Mouse (Mus musculus): ENCODE measurements around the gene Cnksr3. TPM values are rescaled to one million over a fixed set of nuclear protein-coding genes. Genes with fewer than 3 reads are reported as not detected.

Gene Cnksr3
- polyA plus RNA-seq, 1 experiment from 2014 or later, result 15.2 TPM

DNA sequence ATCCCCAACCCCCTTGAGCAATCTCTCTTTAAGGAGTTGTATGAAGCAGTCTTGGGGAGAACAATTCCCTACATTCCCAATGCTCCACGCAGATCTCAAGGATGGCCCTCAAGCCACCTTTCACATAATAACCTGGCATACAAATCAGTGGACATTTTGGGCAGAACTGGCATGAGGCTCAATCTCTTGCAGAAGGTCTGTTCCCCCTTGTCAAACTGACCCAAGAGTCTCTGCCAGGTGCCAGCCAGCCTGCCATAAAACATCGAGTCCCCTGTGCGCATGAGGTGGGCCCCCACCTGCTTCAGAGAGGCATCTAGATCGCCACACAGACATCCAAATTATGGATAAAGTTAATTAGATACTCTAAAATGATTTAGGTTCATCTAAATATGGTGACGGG lies 25.0 kb downstream of the Cnksr3 start:
- Histone ChIP-seq H3K4me1 (ENCODE audit: control insufficient read depth, insufficient read depth, low read length) (peaks cover 60% of the 10 kb centered on the region), H3K27ac (ENCODE audit: low read depth, low read length) (peak overlapping the region; percentile 47; the same call in 1 of the 2 replicates), H3K4me2 (replicated peaks; ENCODE audit: low read depth, low read length) (no peak overlapping the region), H3K9me3 (ENCODE audit: control insufficient read depth, low read length) (no peaks in the 10 kb centered on the region), H3K27me3 (ENCODE audit: control insufficient read depth, insufficient read depth, low read length) (no peaks in the 10 kb centered on the region), H3K9ac (ENCODE audit: low read depth, low read length) (0 out of 2 replicates have a peak overlapping the region, but pooled peaks have one; percentile 7), H3K4me3 (ENCODE audit: low read length) (no peak overlapping the region), H3K36me3 (ENCODE audit: control insufficient read depth, insufficient read depth, low read length) (no peaks in the 10 kb centered on the region)
- ATAC-seq (ENCODE audit: low FRiP score, low TSS enrichment), result no peak
- 72% methylated on average over 5 of the region's 5 CpGs for WGBS

DNA sequence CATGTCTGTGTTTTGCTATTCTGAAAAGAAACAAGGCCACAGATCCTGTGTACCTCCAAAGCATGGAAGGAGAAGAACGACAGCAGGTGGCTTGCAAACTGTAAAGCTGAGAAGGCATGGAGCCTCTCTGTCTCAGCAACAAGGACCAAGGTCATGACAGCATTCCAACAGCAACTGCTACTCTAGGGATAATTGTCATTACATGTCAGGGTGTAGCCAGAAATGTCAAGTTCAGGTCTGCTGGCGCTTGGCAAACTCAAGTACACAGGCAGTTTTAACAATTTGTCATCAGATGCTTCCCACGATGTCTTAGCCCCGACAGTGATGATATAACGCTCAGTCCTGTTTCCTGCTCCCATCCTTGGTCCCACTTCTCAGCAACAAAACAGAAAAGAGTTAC lies 26.0 kb downstream of the Cnksr3 start:
- WGBS, result 69% methylated on average over 5 of the region's 5 CpGs
- Histone ChIP-seq H3K9me3 (ENCODE audit: control insufficient read depth, low read length) (no peaks in the 10 kb centered on the region), H3K27ac (ENCODE audit: low read depth, low read length) (no peak overlapping the region), H3K9ac (ENCODE audit: low read depth, low read length) (no peak overlapping the region), H3K4me2 (replicated peaks; ENCODE audit: low read depth, low read length) (no peak overlapping the region), H3K36me3 (ENCODE audit: control insufficient read depth, insufficient read depth, low read length) (no peaks in the 10 kb centered on the region), H3K27me3 (ENCODE audit: control insufficient read depth, insufficient read depth, low read length) (no peaks in the 10 kb centered on the region), H3K4me1 (ENCODE audit: control insufficient read depth, insufficient read depth, low read length) (peaks cover 64% of the 10 kb centered on the region), H3K4me3 (ENCODE audit: low read length) (no peak overlapping the region)
- ATAC-seq (ENCODE audit: low FRiP score, low TSS enrichment), result no peak

- Histone ChIP-seq H3K4me2 (replicated peaks; ENCODE audit: low read depth, low read length) (peak overlapping the region; percentile 24), H3K27ac (ENCODE audit: low read depth, low read length) (peak overlapping the region; percentile 86), H3K36me3 (ENCODE audit: control insufficient read depth, insufficient read depth, low read length) (no peaks in the 10 kb centered on the region), H3K9me3 (ENCODE audit: control insufficient read depth, low read length) (no peaks in the 10 kb centered on the region), H3K4me1 (ENCODE audit: control insufficient read depth, insufficient read depth, low read length) (peaks cover 66% of the 10 kb centered on the region), H3K9ac (ENCODE audit: low read depth, low read length) (peak overlapping the region; percentile 25), H3K4me3 (ENCODE audit: low read length) (peak overlapping the region; percentile 5; the same call in 1 of the 2 replicates), H3K27me3 (ENCODE audit: control insufficient read depth, insufficient read depth, low read length) (no peaks in the 10 kb centered on the region)
- 0% methylated on average over 6 of the region's 6 CpGs for WGBS
- peak; percentile 92 for ATAC-seq (ENCODE audit: low FRiP score, low TSS enrichment)
Measured at GRCm38 (mm10) chr10:7183171-7183631, 28.8 kb downstream of the Cnksr3 start.

DNA sequence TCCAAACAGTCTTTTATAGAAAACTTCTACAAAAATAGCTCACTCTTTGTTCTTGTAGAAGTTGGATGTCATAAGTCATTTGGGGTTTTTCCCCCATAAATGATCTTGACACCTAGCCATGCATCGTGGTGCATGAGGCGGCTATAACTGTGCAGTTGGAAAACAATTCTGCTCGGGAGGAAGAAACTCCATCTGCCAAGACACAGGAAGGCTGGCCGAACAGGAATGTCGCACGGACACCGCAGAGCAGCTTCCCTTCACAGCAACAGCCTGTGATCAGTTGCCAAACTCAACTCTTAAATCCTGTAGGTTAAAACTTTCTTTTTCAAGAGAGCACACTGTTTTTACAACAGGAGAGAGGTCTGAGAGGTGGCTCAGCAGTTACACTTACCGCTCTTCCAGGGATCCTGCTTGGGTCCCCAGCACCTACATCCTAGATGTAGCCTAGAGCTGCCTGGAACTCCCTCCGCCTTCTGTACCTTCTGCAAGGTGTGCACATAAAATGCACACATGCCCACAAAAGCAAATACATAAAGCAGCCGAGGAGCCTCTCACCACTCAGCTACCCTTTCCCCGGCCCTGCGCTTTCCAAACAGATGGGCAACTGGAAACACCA lies 29.4 kb downstream of the Cnksr3 start:
- Histone ChIP-seq H3K4me2 (replicated peaks; ENCODE audit: low read depth, low read length) (peak overlapping the region; percentile 24), H3K4me1 (ENCODE audit: control insufficient read depth, insufficient read depth, low read length) (peaks cover 66% of the 10 kb centered on the region), H3K27ac (ENCODE audit: low read depth, low read length) (peak overlapping the region; percentile 86), H3K9ac (ENCODE audit: low read depth, low read length) (peak overlapping the region; percentile 25), H3K4me3 (ENCODE audit: low read length) (peak overlapping the region; percentile 5; the same call in 1 of the 2 replicates), H3K36me3 (ENCODE audit: control insufficient read depth, insufficient read depth, low read length) (no peaks in the 10 kb centered on the region), H3K27me3 (ENCODE audit: control insufficient read depth, insufficient read depth, low read length) (no peaks in the 10 kb centered on the region), H3K9me3 (ENCODE audit: control insufficient read depth, low read length) (no peaks in the 10 kb centered on the region)
- WGBS, result 7% methylated on average over 12 of the region's 12 CpGs
- peak; percentile 47 for ATAC-seq (ENCODE audit: low FRiP score, low TSS enrichment)

DNA sequence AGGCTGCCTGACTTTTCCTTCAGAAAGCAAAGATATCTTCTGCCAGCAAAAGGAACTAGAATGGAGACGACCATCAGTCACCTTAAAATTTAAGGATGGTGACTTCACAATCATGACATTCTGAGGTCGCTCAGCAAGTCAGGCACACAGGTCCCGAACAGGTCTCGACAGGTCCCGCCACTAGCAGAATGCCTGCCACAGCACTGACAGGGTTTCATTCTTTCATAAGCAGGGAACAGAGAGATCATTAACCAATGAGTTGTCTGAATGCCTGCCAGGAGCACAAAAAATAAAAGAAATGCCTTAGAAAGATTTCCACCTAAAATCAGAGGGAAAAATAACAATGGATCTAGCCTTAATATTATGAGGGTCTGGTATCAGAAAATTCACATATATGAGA lies 31.7 kb downstream of the Cnksr3 start:
- Histone ChIP-seq H3K27me3 (ENCODE audit: control insufficient read depth, insufficient read depth, low read length) (no peaks in the 10 kb centered on the region), H3K4me2 (replicated peaks; ENCODE audit: low read depth, low read length) (no peak overlapping the region), H3K36me3 (ENCODE audit: control insufficient read depth, insufficient read depth, low read length) (no peaks in the 10 kb centered on the region), H3K4me3 (ENCODE audit: low read length) (no peak overlapping the region), H3K27ac (ENCODE audit: low read depth, low read length) (no peak overlapping the region), H3K9me3 (ENCODE audit: control insufficient read depth, low read length) (no peaks in the 10 kb centered on the region), H3K9ac (ENCODE audit: low read depth, low read length) (no peak overlapping the region), H3K4me1 (ENCODE audit: control insufficient read depth, insufficient read depth, low read length) (peaks cover 55% of the 10 kb centered on the region)
- 61% methylated on average over 5 of the region's 5 CpGs for WGBS
- no peak for ATAC-seq (ENCODE audit: low FRiP score, low TSS enrichment)

GRCm38 (mm10) chr10:7178571-7178970 lies 33.5 kb downstream of the Cnksr3 start:
- Histone ChIP-seq H3K4me3 (ENCODE audit: low read length) (no peak overlapping the region), H3K9me3 (ENCODE audit: control insufficient read depth, low read length) (no peaks in the 10 kb centered on the region), H3K4me2 (replicated peaks; ENCODE audit: low read depth, low read length) (no peak overlapping the region), H3K9ac (ENCODE audit: low read depth, low read length) (no peak overlapping the region), H3K27ac (ENCODE audit: low read depth, low read length) (no peak overlapping the region), H3K36me3 (ENCODE audit: control insufficient read depth, insufficient read depth, low read length) (no peaks in the 10 kb centered on the region), H3K27me3 (ENCODE audit: control insufficient read depth, insufficient read depth, low read length) (no peaks in the 10 kb centered on the region), H3K4me1 (ENCODE audit: control insufficient read depth, insufficient read depth, low read length) (peaks cover 47% of the 10 kb centered on the region)
- ATAC-seq (ENCODE audit: low FRiP score, low TSS enrichment), result no peak
- 45% methylated on average over 10 of the region's 10 CpGs for WGBS

GRCm38 (mm10) chr10:7176205-7176910 lies 35.7 kb downstream of the Cnksr3 start:
- H3K9me3 ChIP-seq (ENCODE audit: control insufficient read depth, low read length), result no peaks in the 10 kb centered on the region
- H3K4me2 ChIP-seq (replicated peaks; ENCODE audit: low read depth, low read length), result no peak overlapping the region
- H3K4me3 ChIP-seq (ENCODE audit: low read length), result no peak overlapping the region
- no peaks in the 10 kb centered on the region for H3K36me3 ChIP-seq (ENCODE audit: control insufficient read depth, insufficient read depth, low read length)
- ATAC-seq (ENCODE audit: low FRiP score, low TSS enrichment), result no peak
- H3K4me1 ChIP-seq (ENCODE audit: control insufficient read depth, insufficient read depth, low read length), result peaks cover 27% of the 10 kb centered on the region; the same call in 1 of the 2 replicates
- no peak overlapping the region for H3K27ac ChIP-seq (ENCODE audit: low read depth, low read length)
- H3K27me3 ChIP-seq (ENCODE audit: control insufficient read depth, insufficient read depth, low read length), result no peaks in the 10 kb centered on the region
- WGBS, result 76% methylated on average over 8 of the region's 8 CpGs
- H3K9ac ChIP-seq (ENCODE audit: low read depth, low read length), result no peak overlapping the region

DNA sequence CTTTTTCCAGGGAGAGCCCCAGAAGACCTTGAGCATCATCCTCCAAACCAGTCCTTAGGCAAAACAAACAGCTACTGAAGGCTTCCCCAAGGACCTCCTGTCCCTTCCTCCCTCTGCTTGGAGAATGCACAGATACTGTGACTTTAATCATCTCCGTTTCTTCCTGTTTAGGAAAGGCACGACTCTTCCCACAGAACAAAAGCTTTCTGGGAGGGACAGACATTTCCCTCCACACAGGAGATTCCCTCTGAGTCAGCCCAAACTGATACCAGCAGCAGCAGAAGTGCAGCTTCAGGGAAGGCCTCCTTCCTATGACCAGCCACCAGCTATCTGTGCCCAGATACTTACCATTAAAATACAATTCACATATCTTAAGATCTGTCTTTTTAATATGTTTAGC lies 37.6 kb downstream of the Cnksr3 start:
- Histone ChIP-seq H3K9ac (ENCODE audit: low read depth, low read length) (no peak overlapping the region), H3K4me2 (replicated peaks; ENCODE audit: low read depth, low read length) (no peak overlapping the region), H3K27ac (ENCODE audit: low read depth, low read length) (no peak overlapping the region), H3K36me3 (ENCODE audit: control insufficient read depth, insufficient read depth, low read length) (no peaks in the 10 kb centered on the region), H3K4me1 (ENCODE audit: control insufficient read depth, insufficient read depth, low read length) (peaks cover 19% of the 10 kb centered on the region; the same call in 1 of the 2 replicates), H3K27me3 (ENCODE audit: control insufficient read depth, insufficient read depth, low read length) (no peaks in the 10 kb centered on the region), H3K4me3 (ENCODE audit: low read length) (no peak overlapping the region), H3K9me3 (ENCODE audit: control insufficient read depth, low read length) (no peaks in the 10 kb centered on the region)
- WGBS, result 32% methylated on average over 2 of the region's 2 CpGs
- no peak for ATAC-seq (ENCODE audit: low FRiP score, low TSS enrichment)

- Histone ChIP-seq H3K4me3 (ENCODE audit: low read length) (no peak overlapping the region), H3K9me3 (ENCODE audit: control insufficient read depth, low read length) (no peaks in the 10 kb centered on the region), H3K4me2 (replicated peaks; ENCODE audit: low read depth, low read length) (no peak overlapping the region), H3K27me3 (ENCODE audit: control insufficient read depth, insufficient read depth, low read length) (no peaks in the 10 kb centered on the region), H3K36me3 (ENCODE audit: control insufficient read depth, insufficient read depth, low read length) (no peaks in the 10 kb centered on the region), H3K4me1 (ENCODE audit: control insufficient read depth, insufficient read depth, low read length) (peaks cover 9% of the 10 kb centered on the region; the same call in 1 of the 2 replicates), H3K9ac (ENCODE audit: low read depth, low read length) (no peak overlapping the region), H3K27ac (ENCODE audit: low read depth, low read length) (no peak overlapping the region)
- no peak for ATAC-seq (ENCODE audit: low FRiP score, low TSS enrichment)
- WGBS, result 75% methylated on average over 1 of the region's 1 CpGs
Measured at GRCm38 (mm10) chr10:7173098-7173497, 38.9 kb downstream of the Cnksr3 start.
